In the genomic region with DNA sequence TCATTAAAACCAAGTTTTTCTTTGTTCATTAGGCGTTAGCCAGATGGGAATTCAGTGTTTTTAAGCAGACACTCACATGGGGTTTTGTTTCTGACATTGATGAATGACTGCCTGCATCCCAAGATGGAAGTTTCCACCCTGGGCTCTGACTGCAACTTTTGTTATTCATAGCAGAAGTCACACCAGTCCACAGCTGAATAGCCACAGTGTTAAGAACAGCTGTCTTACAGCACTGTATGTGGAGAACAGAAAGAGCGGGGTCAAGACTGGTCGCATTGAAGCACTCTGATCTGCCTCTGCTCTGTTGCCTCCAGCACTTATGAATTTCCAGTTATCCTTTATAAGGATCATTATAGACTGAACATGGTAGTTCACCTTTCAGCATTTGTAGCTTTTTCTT, we compare ENCODE assay signal across 12 mouse cellular contexts.
DNase-seq lines count a peak whose midpoint lies in the region; ATAC-seq and TF ChIP-seq lines count a peak whose summit lies in the region.
"Had no signal": no experiment of that assay in that cellular context is flagged by ENCODE, and none has a peak within 500 bp of the region (broad histone marks: within the 10 kb centered on the region; RNA-seq: fewer than 3 reads in every experiment).

No protein-coding gene starts in this region.

- WGBS in embryonic facial prominence, embryonic 14.5 days, result 38% methylated on average over 3 of the region's 3 CpGs

- H3K4me3 ChIP-seq in ES-Bruce4 (ENCODE audit: low read depth, low read length), result no peak overlapping the region
- H3K4me3 ChIP-seq in embryonic facial prominence, embryonic 14.5 days (ENCODE audit: low read depth, low read length), result no peak overlapping the region

- TF ChIP-seq POLR2A in ES-Bruce4 (IDR thresholded peaks at IDR 0.05; ENCODE audit: insufficient read depth, low read length), result no peak

- no peaks in the 10 kb centered on the region for H3K36me3 ChIP-seq in ES-Bruce4 (ENCODE audit: control insufficient read depth, insufficient read depth, low read length, poor library complexity, severe bottlenecking)
- no peaks in the 10 kb centered on the region for H3K36me3 ChIP-seq in embryonic facial prominence, embryonic 14.5 days (ENCODE audit: control insufficient read depth, insufficient read depth, low read length)
- H3K36me3 ChIP-seq: G1E had no signal

- TF ChIP-seq EP300 in ES-Bruce4 (IDR thresholded peaks at IDR 0.05; ENCODE audit: insufficient read depth, low read depth, low read length), result peak; percentile 63; the same call in 1 of the 2 replicates

- ATAC-seq in embryonic facial prominence, embryonic 14.5 days (ENCODE audit: low read depth), result no peak

- peak overlapping the region; percentile 32 for H3K27ac ChIP-seq in ES-Bruce4 (ENCODE audit: insufficient read depth, low read length)
- H3K27ac ChIP-seq in embryonic facial prominence, embryonic 14.5 days (replicated peaks; ENCODE audit: low read depth, low read length), result no peak overlapping the region

- H3K9ac ChIP-seq in ES-Bruce4 (ENCODE audit: low read depth, poor library complexity, severe bottlenecking), result no peak overlapping the region
- H3K9ac ChIP-seq in embryonic facial prominence, embryonic 14.5 days (ENCODE audit: low read depth, low read length), result no peak overlapping the region

- H3K27me3 ChIP-seq in ES-Bruce4 (ENCODE audit: control insufficient read depth, insufficient read depth, low read length, poor library complexity, severe bottlenecking), result no peaks in the 10 kb centered on the region
- H3K27me3 ChIP-seq in embryonic facial prominence, embryonic 14.5 days (replicated peaks; ENCODE audit: control insufficient read depth, insufficient read depth, low read length), result no peaks in the 10 kb centered on the region

- no peak for TF ChIP-seq CTCF in ES-Bruce4 (IDR thresholded peaks at IDR 0.05; ENCODE audit: low read depth, low read length)

- no peak overlapping the region for H3K4me2 ChIP-seq in embryonic facial prominence, embryonic 14.5 days (ENCODE audit: low read depth, low read length)

- DNase-seq in R1 (ENCODE audit: low read depth, low spot score), result peak; percentile 92
- DNase-seq in embryonic facial prominence, embryonic 14.5 days (ENCODE audit: low spot score), result peak; percentile 24
- DNase-seq in mesoderm, embryonic 11.5 days (ENCODE audit: low read depth, low spot score), result peak; percentile 70
- no peak for DNase-seq in spleen, adult 12 weeks (ENCODE audit: low spot score)
- DNase-seq in kidney, postnatal 14 days, result no peak
- no peak for DNase-seq in right cerebral cortex, postnatal 14 days
- DNase-seq: cerebellum, postnatal 14 days; gastrocnemius, postnatal 25 days; liver; lung, postnatal 10 days had no signal

- H3K4me1 ChIP-seq in ES-Bruce4 (ENCODE audit: control insufficient read depth, insufficient read depth, low read length), result peaks cover 4% of the 10 kb centered on the region
- H3K4me1 ChIP-seq in embryonic facial prominence, embryonic 14.5 days (ENCODE audit: control insufficient read depth, insufficient read depth, low read length), result no peaks in the 10 kb centered on the region

- H3K9me3 ChIP-seq in ES-Bruce4 (replicated peaks; ENCODE audit: control insufficient read depth, insufficient read depth, low read length, poor library complexity, severe bottlenecking), result peaks cover 3% of the 10 kb centered on the region
- no peaks in the 10 kb centered on the region for H3K9me3 ChIP-seq in embryonic facial prominence, embryonic 14.5 days (ENCODE audit: control insufficient read depth, low read length)
- H3K9me3 ChIP-seq: G1E had no signal

Comparison
In these comparisons a context has a peak if more than half of its experiments do, and no peak if none do; other contexts are left out.
1. DNase-seq: peak in R1 (single experiment), embryonic facial prominence, embryonic 14.5 days (single experiment) and mesoderm, embryonic 11.5 days (single experiment); none in spleen, adult 12 weeks (single experiment), kidney, postnatal 14 days (single experiment) and right cerebral cortex, postnatal 14 days (single experiment).